Mouse (Mus musculus) liver, embryonic 14.5 days (tissue): Measurements from ENCODE around the gene Pik3c2g.
"Not testable (repeated sequence)": the region's sequence is repeated elsewhere in the genome, so short reads cannot be mapped to it uniquely, and the experiment has no call there.

Experiments
- CTCF ChIP-seq: IDR thresholded peaks from 2 replicates; pipeline ENCODE4 v1.5.1; 2016; ENCODE audit warnings: antibody characterized with exemption, low read depth, control low read depth
- EP300 ChIP-seq: IDR thresholded peaks from 2 replicates; pipeline ENCODE4 v1.6.1; 2016; ENCODE audit warnings: antibody characterized with exemption, low read depth

- not testable (repeated sequence) for TF ChIP-seq EP300, CTCF
Measured at GRCm38 (mm10) chr6:139937581-139937980, 350.6 kb downstream of the Pik3c2g start.
